Mouse (Mus musculus) stomach, postnatal 0 days (tissue): Measurements from ENCODE around the gene Emc10. TPM values are rescaled to one million over a fixed set of nuclear protein-coding genes. Genes with fewer than 3 reads are reported as not detected.

Experiments used
- ATAC-seq: fragments of 200-750 bp; cut with Nextera tagmentation; 2 replicates; pipeline ENCODE4 v1.8.0; 2017; ENCODE audit not compliant: low FRiP score, low TSS enrichment
- DNase-seq: peaks from one replicate; pipeline ENCODE4 v3.0.0-alpha.2; 2016; ENCODE audit warnings: low spot score
- H3K27ac ChIP-seq: fragments of 300-500 bp; sonication (generic); replicated peaks from 2 replicates; pipeline ENCODE4 v1.5.1; 2014; ENCODE audit warnings: mild to moderate bottlenecking, control low read depth
- H3K27me3 ChIP-seq: fragments of 300-500 bp; sonication (generic); 2 replicates; pipeline ENCODE4 v1.6.1; 2014; ENCODE audit warnings: low read length; ENCODE audit not compliant: control insufficient read depth, insufficient read depth
- H3K36me3 ChIP-seq: fragments of 300-500 bp; sonication (generic); 2 replicates; pipeline ENCODE4 v1.6.1; 2014; ENCODE audit warnings: low read length, mixed read lengths; ENCODE audit not compliant: control insufficient read depth, insufficient read depth
- H3K4me1 ChIP-seq: fragments of 300-500 bp; sonication (generic); replicated peaks from 2 replicates; pipeline ENCODE4 v1.6.1; 2014; ENCODE audit warnings: antibody characterized with exemption; ENCODE audit not compliant: control insufficient read depth, insufficient read depth
- H3K4me2 ChIP-seq: fragments of 300-500 bp; sonication (generic); replicated peaks from 2 replicates; pipeline ENCODE4 v1.6.1; 2014; ENCODE audit warnings: low read depth, mild to moderate bottlenecking, control low read depth, moderate library complexity
- H3K4me3 ChIP-seq: fragments of 300-500 bp; sonication (generic); 2 replicates; pipeline ENCODE4 v1.5.1; 2014; ENCODE audit warnings: low read depth, low read length, control low read depth
- H3K9ac ChIP-seq: fragments of 300-500 bp; sonication (generic); 2 replicates; pipeline ENCODE4 v1.6.1; 2014; ENCODE audit warnings: mild to moderate bottlenecking, low read length, control low read depth, mixed read lengths
- H3K9me3 ChIP-seq: fragments of 300-500 bp; sonication (generic); 2 replicates; pipeline ENCODE4 v1.6.1; 2016; ENCODE audit warnings: low read length; ENCODE audit not compliant: control insufficient read depth
- CTCF ChIP-seq: IDR thresholded peaks from 2 replicates; pipeline ENCODE4 v1.5.1; 2016; ENCODE audit warnings: antibody characterized with exemption, low read depth, mild to moderate bottlenecking, moderate library complexity
- EP300 ChIP-seq: optimal IDR thresholded peaks from 2 replicates; pipeline ENCODE3; 2016; ENCODE audit warnings: antibody characterized with exemption
- WGBS: fragments of 180-500 bp; shearing (Covaris S2); extraction: QIAGEN DNeasy Blood & Tissue Kit; methylation state at CpG from one replicate; pipeline ENCODE4 v1.1.7; 2014; 5-methylcytosine and 5-hydroxymethylcytosine counted together
- polyA plus RNA-seq: library from polyadenylated mRNA; unstranded; fragments of >200 nt; fragmentation: Nextera tagmentation; extraction: Ambion mirVana; gene quantifications from 2 replicates; pipeline ENCODE4 v1.2.1, GENCODE M21; 2015

Emc10 gene
- polyA plus RNA-seq, 1 experiment from 2014 or later: 60.7 TPM

GRCm38 (mm10) chr7:44527483-44528398 lies 31.4 kb upstream of the Emc10 start:
- peak; percentile 75 for ATAC-seq
- Histone ChIP-seq H3K9ac (peak overlapping the region; percentile 60), H3K4me3 (peak overlapping the region; percentile 21), H3K27me3 (no peaks in the 10 kb centered on the region), H3K4me1 (peaks cover 3% of the 10 kb centered on the region; the same call in 1 of the 2 replicates), H3K4me2 (peak overlapping the region; percentile 58), H3K36me3 (no peaks in the 10 kb centered on the region), H3K9me3 (no peaks in the 10 kb centered on the region), H3K27ac (no peak overlapping the region)
- 6% methylated on average over 40 of the region's 40 CpGs for WGBS
- peak; percentile 84 for TF ChIP-seq CTCF
- TF ChIP-seq EP300: no peak
- peak; percentile 87 for DNase-seq

GRCm38 (mm10) chr7:44526414-44527154 lies 30.3 kb upstream of the Emc10 start:
- WGBS: 91% methylated on average over 14 of the region's 14 CpGs
- H3K4me2 ChIP-seq: no peak overlapping the region
- H3K27ac ChIP-seq: no peak overlapping the region
- no peak overlapping the region for H3K4me3 ChIP-seq
- no peaks in the 10 kb centered on the region for H3K27me3 ChIP-seq
- H3K9me3 ChIP-seq: no peaks in the 10 kb centered on the region
- no peak for ATAC-seq
- H3K4me1 ChIP-seq: peaks cover 3% of the 10 kb centered on the region; the same call in 1 of the 2 replicates
- H3K9ac ChIP-seq: no peak overlapping the region
- no peak for DNase-seq
- H3K36me3 ChIP-seq: no peaks in the 10 kb centered on the region
- no peak for TF ChIP-seq EP300

GRCm38 (mm10) chr7:44525126-44525832 lies 28.9 kb upstream of the Emc10 start:
- Histone ChIP-seq H3K4me1 (peaks cover 3% of the 10 kb centered on the region; the same call in 1 of the 2 replicates), H3K9me3 (no peaks in the 10 kb centered on the region), H3K9ac (peak overlapping the region; percentile 47; the same call in 1 of the 2 replicates), H3K27me3 (no peaks in the 10 kb centered on the region), H3K4me3 (no peak overlapping the region; the same call in 1 of the 2 replicates), H3K4me2 (peak overlapping the region; percentile 42), H3K27ac (no peak overlapping the region), H3K36me3 (no peaks in the 10 kb centered on the region)
- ATAC-seq (peak; percentile 28; the same call in 1 of the 2 replicates), DNase-seq (peak; percentile 77)
- no peak for TF ChIP-seq EP300
- no peak for TF ChIP-seq CTCF
- WGBS: 14% methylated on average over 22 of the region's 22 CpGs

GRCm38 (mm10) chr7:44524502-44524901 lies 28.2 kb upstream of the Emc10 start, which contains the start of gene Mybpc2:
Mybpc2 (minus strand) TSS chr7:44524656.
- TF ChIP-seq CTCF (no peak), EP300 (no peak)
- 25% methylated on average over 12 of the region's 12 CpGs for WGBS
- Histone ChIP-seq H3K4me3 (no peak within 1 kb of the TSS; the same call in 1 of the 2 replicates), H3K9me3 (no peaks in the 10 kb centered on the region), H3K27me3 (no peaks in the 10 kb centered on the region), H3K36me3 (no peaks in the 10 kb centered on the region), H3K27ac (no peak within 1 kb of the TSS), H3K4me2 (peak within 1 kb of the TSS; percentile 42), H3K9ac (peak within 1 kb of the TSS; percentile 47; the same call in 1 of the 2 replicates), H3K4me1 (peaks cover 3% of the 10 kb centered on the region; the same call in 1 of the 2 replicates)
- ATAC-seq (no peak), DNase-seq (no peak)

GRCm38 (mm10) chr7:44523056-44523455 lies 26.7 kb upstream of the Emc10 start:
- no peak overlapping the region for H3K27ac ChIP-seq
- H3K9ac ChIP-seq: no peak overlapping the region
- no peak for DNase-seq
- ATAC-seq: no peak
- peaks cover 3% of the 10 kb centered on the region; the same call in 1 of the 2 replicates for H3K4me1 ChIP-seq
- H3K4me2 ChIP-seq: no peak overlapping the region
- no peak overlapping the region for H3K4me3 ChIP-seq
- H3K9me3 ChIP-seq: no peaks in the 10 kb centered on the region
- no peaks in the 10 kb centered on the region for H3K27me3 ChIP-seq
- H3K36me3 ChIP-seq: no peaks in the 10 kb centered on the region
- TF ChIP-seq CTCF: no peak
- TF ChIP-seq EP300: no peak
- WGBS: 74% methylated on average over 2 of the region's 2 CpGs
